Mouse (Mus musculus) myocyte (in vitro differentiated cells): ENCODE measurements around the gene Zfp872. TPM values are rescaled to one million over a fixed set of nuclear protein-coding genes. Genes with fewer than 3 reads are reported as not detected.

Experiments used
- H3K27me3 ChIP-seq: one replicate; pipeline ENCODE4 v1.6.1; 2011; ENCODE audit not compliant: control insufficient read depth, insufficient read depth, insufficient read length
- H3K36me3 ChIP-seq: one replicate; pipeline ENCODE4 v1.6.1; 2011; ENCODE audit not compliant: control insufficient read depth, insufficient read depth
- H3K4me2 ChIP-seq: one replicate; pipeline ENCODE4 v1.6.1; 2011; ENCODE audit warnings: low read depth, control low read depth
- H3K4me3 ChIP-seq: one replicate; pipeline ENCODE4 v1.5.1; 2011; ENCODE audit warnings: mild to moderate bottlenecking, control low read depth, moderate library complexity
- H3K79me2 ChIP-seq: one replicate; pipeline ENCODE4 v1.6.1; 2011; ENCODE audit not compliant: control insufficient read depth, insufficient read depth
- H3ac ChIP-seq: one replicate; pipeline ENCODE4 v1.6.1; 2011; ENCODE audit not compliant: control insufficient read depth, insufficient read length
- CEBPB ChIP-seq: IDR thresholded peaks from 2 replicates; pipeline ENCODE4 v1.6.1; 2011; ENCODE audit warnings: mild to moderate bottlenecking, moderate library complexity; ENCODE audit not compliant: poor library complexity, insufficient read depth, severe bottlenecking
- polyA plus RNA-seq: library from polyadenylated mRNA; unstranded; fragments of >200 nt; fragmentation: generic; extraction: Trizol; gene quantifications from one replicate; pipeline ENCODE4 v1.2.1, GENCODE M21; 2012; ENCODE audit warnings: missing spikeins

The Zfp872 gene
- polyA plus RNA-seq, 1 experiment: not detected

DNA sequence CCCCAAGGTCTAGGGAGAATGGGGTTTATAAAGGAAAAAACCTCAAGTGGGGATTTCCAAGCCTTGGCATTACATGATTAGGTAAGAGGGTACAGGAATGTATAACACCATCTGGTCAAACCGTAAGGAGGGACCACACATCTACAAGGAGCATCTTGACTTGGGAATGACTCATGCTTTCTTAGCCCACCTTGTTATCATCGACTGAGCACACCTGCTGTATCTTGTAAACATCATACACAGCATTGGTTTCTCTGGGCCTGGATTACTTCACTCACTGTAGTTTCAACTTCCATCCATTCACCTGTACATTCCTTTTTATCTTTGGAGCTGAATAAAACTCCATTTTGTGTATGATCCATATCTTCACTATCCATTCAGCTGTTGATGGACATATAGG, 56.4 kb downstream of the Zfp872 start:
- no peaks in the 10 kb centered on the region for H3K79me2 ChIP-seq
- H3ac ChIP-seq: no peak overlapping the region
- no peak overlapping the region for H3K4me2 ChIP-seq
- H3K4me3 ChIP-seq: no peak overlapping the region
- no peak for TF ChIP-seq CEBPB
- H3K36me3 ChIP-seq: peaks cover 51% of the 10 kb centered on the region
- no peaks in the 10 kb centered on the region for H3K27me3 ChIP-seq

Other genes with a start within 250 kb of the Zfp872 start
- 8.9 TPM for gene Swsap1, start 232.3 kb upstream of the Zfp872 start, polyA plus RNA-seq
- 3.2 TPM for gene Epor, start 224.6 kb upstream of the Zfp872 start, polyA plus RNA-seq
- gene Rgl3, start 198.6 kb upstream of the Zfp872 start, polyA plus RNA-seq: 11.2 TPM
- gene Ccdc151, start 185.5 kb upstream of the Zfp872 start, polyA plus RNA-seq: 0.13 TPM
- 127 TPM for gene Prkcsh, start 185.3 kb upstream of the Zfp872 start, polyA plus RNA-seq
- gene Elavl3, start 136.1 kb upstream of the Zfp872 start, polyA plus RNA-seq: 0.06 TPM
- gene Gm49318, start 116.8 kb upstream of the Zfp872 start, polyA plus RNA-seq: not detected
- gene Zfp653, start 116.7 kb upstream of the Zfp872 start, polyA plus RNA-seq: 8.3 TPM
- 37.0 TPM for gene Ecsit, start 102.7 kb upstream of the Zfp872 start, polyA plus RNA-seq
- gene Cnn1, start 88.9 kb upstream of the Zfp872 start, polyA plus RNA-seq: 7.1 TPM
- 95.3 TPM for gene Elof1, start 70.9 kb upstream of the Zfp872 start, polyA plus RNA-seq
- 0.16 TPM for gene Acp5, start 52.4 kb upstream of the Zfp872 start, polyA plus RNA-seq
- 48.5 TPM for gene Pigyl, start 31.2 kb upstream of the Zfp872 start, polyA plus RNA-seq
- 4.3 TPM for gene Zfp809, start 37.6 kb downstream of the Zfp872 start, polyA plus RNA-seq
- 0.53 TPM for gene Zfp599, start 71.8 kb downstream of the Zfp872 start, polyA plus RNA-seq
- 4.4 TPM for gene Zfp810, start 119.6 kb downstream of the Zfp872 start, polyA plus RNA-seq
- gene Anln, start 201.1 kb downstream of the Zfp872 start, polyA plus RNA-seq: 25.7 TPM
- 0.46 TPM for gene 9530077C05Rik, start 223.4 kb downstream of the Zfp872 start, polyA plus RNA-seq